Mouse (Mus musculus) kidney, adult 9 months (tissue): Measurements from ENCODE around the gene Slc35c2.

Experiments
- DNase-seq: peaks from one replicate; pipeline ENCODE4 v3.0.0; 2022

The Slc35c2 gene

DNA sequence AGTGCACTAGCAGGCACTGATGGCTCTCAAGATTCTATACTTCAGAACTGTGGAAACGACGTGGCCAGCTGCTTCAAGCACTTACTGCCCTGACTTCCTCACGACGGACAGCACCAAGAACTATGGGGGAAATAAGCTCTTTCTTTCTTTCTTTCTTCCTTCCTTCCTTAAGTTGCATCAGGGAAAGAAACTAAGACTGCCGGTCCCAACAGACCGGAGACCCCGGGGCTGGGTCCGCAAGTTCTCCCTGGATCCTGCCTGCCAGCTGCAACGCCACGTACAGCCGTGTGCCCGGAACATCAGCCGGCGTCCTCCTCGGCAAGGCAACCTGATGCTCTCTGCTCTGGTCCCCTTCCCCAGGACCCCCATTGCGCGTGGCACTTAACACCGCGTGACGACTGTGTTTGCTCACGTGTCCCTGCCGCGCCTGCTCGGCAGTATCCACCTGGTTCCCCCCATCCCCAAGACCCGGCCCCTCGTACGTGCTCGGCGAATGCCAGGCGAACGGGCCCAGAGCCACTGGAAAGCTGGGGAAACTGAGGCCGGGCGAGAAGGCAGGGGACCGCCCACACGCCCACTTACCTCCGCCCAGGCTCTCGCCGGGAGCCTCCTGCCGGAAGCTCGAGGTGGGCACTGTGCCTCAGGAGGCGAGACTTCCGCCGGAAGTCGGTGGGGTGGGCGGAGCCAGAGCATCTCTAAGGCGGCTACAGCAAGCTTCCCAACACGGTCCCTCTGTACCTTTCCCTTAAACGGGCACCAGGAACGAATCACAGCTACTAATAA lies at the start of gene Slc35c2:
Gene Slc35c2, minus strand, starts transcription at position 668 of the 783 bp plus-strand sequence.
- DNase-seq, result peak; percentile 94

DNA sequence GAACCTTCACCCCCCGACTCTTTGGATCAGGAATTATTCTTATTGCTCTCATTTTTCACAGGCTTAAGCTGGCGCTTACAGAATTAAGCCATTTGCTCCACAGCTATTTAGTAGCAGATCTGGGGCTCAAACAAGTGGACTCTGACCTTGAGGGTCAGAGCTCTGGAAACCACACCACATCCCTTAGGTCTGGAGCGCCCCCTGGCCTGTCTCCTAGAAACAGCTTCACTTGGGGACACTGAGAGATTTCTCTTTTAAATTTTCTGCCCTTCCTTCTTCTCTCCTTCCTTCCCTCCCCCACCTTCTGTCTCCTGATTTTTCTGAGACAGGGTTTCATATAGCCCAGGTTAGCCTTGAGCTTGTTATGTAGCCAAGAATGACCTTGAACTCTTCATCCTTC lies 49.5 kb upstream of the Slc35c2 start:
- peak; percentile 83 for DNase-seq

DNA sequence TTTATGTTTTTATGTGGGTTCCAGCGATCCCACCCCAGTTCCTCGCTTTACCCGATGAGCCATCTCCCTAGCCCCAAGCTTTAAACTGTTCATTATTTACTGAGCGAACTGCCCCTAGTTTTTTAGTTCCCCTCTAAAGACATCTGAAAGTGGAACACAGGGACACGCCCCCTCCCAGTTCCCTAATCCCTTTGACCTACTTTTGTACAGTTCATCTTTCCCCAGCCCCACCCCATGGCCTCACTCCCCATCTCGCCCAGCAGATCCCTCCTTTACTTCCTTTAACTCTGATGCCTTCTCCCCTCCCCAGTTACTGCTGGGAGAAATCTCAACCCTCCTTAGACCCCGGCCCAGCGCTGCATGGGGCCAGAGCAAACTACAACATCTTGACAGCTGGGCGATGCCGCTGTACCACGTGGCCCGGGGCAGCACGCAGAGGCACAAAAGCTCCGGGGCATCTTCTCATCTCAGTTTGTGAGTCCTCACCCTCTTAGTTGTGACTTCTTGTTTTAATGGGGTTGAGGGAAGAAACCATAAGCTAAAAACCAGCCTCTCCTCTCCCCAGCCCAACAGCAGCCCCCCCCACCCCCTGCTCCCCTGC lies 45.0 kb upstream of the Slc35c2 start:
- DNase-seq, result no peak

DNA sequence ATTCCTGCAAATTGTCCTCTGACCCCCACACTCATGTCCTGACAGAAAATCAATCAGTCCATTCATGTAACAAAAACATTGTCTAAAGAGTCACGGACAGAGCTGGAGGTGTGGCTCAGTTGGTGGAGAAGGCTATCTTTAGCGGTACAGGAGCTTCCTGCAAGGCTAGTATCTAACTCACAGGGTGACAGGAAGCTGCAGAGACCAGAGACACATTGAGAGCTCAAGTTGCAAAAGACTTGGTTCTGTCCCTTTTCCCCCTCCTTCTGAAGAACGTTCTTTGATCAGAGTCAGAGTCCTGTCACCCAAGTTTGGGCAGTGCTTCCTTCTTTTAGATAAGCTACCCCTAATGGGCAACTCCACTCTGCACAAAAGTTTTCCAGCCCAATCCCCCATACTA lies 42.0 kb upstream of the Slc35c2 start:
- no peak for DNase-seq

DNA sequence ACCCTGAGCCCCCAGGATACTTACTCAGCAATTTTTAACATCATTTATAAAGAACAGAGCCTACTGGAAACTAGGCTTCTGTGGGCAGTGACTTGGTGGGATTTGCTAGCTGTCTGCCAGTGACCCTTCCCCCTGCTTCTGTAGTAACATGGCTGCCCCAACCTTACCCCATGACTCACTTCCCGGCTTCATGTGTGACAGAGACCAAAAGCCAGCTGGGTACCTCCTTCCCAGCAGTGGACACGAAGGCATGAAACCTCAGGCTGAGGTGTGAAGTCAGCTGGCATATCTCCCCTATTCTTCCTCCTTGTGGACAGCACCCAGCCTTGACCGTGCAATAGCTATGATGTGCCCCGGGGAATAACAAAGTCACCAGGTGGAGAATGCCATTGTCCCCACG lies 41.1 kb upstream of the Slc35c2 start:
- DNase-seq, result no peak

DNA sequence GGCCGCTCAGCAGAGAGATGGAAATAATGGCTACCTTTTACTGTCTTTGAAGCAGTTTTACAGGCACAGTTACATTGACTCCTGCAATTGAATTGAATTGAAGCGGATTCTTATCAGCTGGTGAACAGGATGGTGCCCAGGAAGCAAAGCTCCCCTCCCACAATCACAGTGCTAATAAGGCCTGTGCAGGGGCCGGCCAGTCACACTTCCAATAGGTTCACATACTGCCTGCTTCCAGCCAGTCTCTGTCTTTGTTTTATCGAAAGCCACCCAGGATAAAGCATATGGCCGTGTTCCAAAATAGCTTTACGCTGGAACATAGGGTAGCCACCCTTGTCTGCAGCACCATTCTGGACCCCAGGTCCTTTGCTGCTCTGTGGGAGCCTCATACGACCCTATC lies 39.7 kb upstream of the Slc35c2 start:
- DNase-seq, result no peak

DNA sequence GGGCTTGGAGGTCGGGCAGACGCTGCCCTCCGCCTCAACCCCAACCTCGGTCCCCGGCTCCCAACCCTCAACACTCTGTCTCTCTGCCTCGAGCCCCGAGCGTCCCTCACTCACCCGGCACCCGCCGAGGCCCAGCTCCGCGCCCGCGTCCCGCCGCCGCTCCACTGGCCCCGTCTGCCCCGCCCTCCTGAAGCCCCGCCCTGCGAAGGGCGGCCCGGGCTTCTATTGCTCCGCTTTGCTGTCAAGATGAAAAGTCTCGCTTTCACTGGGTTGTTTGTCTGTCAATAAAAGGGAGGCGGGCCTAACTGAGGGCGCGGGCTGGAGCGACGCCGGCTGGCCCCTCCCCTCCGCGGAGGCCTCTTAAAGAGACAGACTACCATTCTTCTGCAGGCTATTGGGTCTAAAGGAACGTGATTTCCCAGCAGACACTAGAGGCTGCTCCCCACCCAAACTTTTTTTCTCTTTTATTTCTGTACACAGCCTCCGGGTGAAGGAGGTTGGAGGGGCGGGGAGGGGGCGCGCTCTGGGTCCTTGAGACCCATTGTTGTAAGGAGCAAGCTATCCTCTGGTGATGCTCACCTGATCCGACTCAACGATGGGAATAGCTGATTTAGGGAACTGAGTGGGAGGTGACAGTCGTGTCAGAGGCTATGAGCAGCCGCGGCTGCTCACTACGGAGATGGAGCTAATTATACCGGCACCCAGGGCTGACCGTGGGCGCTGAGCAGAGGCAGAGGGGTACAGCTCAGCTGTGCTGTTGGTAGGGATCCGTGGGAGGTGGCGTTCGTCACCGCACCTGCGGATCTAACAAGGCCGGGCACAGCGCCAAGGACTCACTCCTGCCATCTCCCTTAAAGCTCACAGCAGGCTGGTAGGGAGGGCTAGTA lies 38.9 kb upstream of the Slc35c2 start, which contains the start of gene Elmo2:
Gene Elmo2, minus strand, starts transcription at position 176 of the 887 bp plus-strand sequence.
- DNase-seq, result peak; percentile 99

DNA sequence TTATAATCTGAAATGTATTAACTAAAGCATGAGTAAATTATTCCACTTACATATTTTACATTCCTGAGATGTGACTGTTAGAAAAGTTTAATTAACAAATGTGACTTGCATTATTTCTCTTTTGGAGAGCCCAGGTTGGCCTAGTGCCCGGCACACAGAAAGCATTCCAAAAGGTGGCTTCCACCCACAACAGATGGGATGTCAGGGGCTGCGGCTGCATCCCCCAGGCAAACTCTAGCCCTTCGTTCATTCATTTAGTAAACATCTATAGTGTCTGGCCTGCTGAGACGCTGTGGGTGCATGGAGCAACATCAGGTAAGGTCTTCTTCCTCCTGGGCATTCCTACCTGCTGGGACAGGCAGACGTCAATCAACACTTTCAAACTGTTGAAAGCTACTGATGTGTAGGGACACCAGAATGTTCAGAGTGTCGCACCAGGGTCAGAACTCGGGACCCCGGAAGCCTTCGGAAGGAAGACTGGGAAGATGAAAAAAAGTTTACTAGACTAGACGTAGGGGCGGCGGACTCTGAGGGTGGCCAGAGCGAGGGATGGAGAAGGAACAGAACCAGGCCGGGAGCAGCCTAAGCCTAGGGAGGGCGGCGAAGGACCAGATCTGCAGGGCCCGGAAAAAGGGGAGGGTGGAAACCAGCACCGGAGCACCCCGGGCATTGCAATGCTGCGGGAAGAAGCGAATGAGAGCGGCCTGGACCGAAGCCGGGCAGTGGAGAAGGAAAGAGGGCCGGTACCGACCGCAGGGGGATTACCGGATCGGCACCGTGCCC lies 38.0 kb upstream of the Slc35c2 start:
- DNase-seq, result no peak

DNA sequence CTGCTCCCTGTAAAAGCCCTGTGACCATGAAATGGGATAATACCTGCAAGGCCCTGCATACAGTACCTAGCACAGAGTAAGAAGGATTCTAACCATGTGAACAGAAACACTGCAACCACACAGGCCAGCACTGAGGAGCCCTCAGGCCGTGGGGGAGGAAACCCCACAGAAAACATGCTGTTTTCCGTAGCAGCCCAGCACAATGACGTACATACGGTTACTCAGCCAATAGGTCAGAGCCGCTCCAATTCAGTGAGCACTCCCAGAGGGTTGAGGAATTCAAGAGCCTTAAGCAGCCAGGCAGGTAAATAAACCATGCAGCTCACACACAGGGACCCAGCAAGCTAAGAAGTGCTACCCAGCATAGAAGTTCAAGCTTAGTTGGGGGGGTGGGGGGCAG lies 36.3 kb upstream of the Slc35c2 start:
- DNase-seq, result no peak

DNA sequence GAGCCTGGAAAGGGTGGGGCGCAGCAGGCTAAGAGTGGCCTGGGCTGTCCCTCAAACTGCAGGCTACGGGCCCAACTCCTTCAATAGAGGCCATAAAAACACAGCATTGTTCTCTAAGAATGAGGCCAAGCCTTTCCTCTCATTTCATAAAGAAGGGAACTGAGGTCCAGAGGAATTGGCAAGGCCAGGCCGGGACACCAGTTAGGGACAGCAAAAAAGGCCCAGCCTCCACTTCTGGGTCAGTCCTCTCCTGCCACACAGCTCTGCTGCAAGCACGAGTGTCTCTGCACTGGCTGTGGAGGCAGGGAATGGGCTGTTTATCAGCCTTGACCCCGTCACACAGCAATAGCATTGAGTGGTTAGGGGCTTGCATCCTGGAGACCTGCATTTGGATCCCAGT lies 35.8 kb upstream of the Slc35c2 start:
- no peak for DNase-seq

DNA sequence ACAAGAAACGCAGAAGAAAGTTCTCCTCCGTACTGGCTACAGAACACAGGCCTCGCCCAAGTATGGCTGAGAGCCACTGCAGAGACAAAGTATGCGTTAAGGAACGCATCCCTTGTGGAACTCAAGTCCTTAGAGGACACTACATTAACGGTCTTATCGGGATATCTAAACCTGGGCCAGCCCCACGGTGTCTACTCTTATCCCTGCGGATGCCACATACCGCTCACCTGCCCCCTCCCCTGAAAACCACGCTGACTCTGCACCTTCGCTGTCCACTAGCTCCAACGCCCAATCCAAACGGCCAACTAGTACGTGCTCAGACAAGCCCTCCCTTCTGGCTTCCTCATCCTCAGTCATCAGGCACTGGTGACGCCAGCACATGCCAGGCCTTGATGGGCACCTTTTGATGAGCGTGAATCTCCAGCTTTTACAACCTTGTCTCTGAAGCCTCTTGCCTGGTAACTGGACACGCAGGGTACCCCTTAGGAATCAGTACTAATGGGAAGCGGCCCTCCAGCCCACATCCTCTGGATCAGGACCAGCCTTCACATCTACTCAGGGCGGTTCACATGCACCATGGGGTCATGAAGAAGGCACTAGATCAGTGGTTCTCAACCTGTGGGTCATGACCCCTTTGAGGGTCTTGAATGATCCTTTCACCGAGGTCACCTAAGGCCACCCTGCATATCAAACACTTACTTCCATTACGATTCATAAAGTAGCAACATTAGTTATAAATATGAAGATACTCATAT lies 34.5 kb upstream of the Slc35c2 start:
- DNase-seq, result no peak

DNA sequence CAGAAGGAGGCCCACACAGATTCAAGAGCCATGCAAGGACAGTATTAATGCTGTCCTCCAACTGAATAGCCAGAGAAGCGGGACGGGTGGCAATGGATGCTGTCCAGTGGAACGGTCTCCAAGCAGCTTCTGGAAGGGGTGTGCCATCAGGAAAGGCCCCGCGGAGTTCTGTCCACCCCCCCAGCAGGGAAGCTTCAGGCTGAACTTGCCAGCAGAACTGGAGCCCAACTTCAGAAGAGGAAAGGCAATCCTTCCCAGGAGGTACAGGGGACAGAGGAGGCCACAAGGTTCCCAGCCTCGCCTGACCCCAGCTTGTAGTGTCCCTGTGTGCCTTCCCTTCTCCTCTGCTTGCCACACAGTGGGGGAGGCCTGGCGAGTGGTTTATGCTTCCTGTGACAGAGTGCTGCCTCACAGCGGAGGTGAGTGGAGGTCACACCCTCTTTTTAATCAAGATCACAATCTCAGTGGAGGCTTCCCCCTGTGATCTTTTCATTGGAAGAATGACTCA lies 33.8 kb upstream of the Slc35c2 start:
- no peak for DNase-seq

DNA sequence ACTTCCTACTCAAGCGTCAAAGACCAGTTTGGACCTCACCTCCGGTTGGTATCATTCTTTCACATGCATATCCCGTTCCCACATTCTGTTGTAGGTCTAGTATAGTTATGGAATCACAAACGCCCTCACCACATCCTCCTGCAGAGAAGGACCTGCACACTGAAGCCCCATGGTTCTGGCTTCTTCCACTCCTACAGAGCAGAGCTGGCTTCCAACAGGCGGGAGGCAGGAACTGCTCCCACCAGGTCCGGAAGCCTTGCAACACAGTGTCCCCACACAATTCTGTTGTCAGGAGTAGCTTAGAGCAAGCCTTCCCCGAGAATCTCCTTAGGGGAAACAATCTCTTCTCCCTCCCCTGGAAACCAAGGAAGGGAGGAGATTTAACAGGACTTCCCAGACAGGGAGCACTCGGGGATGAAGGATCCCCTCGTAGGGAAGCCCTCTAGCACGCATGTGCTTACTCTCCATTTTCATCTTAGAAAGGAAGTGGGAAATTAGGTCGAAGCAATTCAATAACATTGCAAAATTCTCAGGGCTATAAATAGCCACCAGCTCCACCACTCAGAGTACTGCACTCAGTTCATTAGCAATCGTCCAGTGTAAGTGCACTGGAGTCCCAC lies 33.0 kb upstream of the Slc35c2 start:
- no peak for DNase-seq

DNA sequence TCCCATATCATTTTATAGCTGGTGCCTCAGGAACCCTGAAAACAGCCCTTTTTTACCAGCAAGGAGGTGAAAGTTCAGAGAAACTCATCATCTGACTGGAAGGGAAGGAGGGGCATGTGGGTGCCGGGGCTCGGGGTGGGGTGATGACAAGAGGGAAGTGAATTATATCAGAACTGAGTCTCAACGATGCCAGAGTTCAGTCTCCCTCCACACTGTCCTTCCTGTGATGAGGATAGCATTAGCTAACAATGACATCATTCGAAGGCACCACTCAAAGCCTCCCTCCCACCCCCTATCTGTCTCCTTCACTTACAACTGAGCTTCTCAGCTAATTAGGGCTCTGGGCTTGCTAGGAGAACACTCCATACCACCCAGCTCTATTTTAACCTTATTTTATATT lies 31.8 kb upstream of the Slc35c2 start:
- no peak for DNase-seq

DNA sequence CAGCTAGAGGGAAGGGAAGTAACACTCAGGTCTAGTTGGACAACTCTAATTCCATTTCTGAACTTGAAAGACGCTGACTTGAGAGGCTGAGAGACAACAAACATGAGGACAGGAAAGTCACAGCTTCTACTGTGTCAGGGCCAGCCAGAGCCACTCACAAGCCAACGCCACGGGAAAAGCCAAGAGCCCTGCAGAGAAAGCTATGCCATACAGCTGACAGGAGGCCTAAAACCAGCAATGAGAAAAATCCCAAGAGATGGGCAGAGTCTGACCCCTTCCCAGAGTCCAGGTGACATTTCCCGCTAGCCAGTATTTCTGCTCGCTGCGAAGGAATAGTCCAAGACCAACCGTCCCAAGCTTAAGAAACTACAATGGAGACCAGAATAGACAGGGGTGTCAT lies 31.3 kb upstream of the Slc35c2 start:
- no peak for DNase-seq

DNA sequence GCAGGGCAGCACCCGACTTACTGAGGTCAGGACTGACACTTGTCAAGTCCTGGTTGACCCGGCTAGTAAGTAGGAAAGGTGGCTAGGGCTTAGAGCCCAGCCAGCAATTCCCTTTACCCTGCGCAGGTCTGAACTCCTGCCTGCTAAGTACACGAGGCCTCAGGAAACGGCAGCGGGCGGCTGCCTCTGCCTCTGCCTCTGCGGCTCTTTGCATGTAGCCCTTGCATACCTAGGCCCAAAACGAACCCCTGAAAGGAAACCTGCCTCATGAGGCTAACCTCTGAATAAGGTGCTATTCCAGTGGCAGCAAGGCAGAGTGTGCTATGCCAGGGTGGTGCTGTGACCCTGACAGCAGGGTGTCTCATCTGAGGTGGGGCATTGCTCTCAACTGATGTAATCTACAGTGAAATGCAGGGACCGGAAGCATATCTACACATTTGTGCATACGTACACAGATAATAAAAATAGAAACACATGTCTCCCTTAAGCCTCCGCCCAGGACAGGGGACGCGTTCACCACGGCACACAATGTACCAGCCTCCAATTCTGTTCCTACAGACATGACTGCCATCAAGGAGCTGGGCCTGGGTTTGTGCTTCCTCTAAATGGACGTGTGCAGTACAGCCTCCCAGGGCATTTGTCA lies 30.1 kb upstream of the Slc35c2 start:
- no peak for DNase-seq

DNA sequence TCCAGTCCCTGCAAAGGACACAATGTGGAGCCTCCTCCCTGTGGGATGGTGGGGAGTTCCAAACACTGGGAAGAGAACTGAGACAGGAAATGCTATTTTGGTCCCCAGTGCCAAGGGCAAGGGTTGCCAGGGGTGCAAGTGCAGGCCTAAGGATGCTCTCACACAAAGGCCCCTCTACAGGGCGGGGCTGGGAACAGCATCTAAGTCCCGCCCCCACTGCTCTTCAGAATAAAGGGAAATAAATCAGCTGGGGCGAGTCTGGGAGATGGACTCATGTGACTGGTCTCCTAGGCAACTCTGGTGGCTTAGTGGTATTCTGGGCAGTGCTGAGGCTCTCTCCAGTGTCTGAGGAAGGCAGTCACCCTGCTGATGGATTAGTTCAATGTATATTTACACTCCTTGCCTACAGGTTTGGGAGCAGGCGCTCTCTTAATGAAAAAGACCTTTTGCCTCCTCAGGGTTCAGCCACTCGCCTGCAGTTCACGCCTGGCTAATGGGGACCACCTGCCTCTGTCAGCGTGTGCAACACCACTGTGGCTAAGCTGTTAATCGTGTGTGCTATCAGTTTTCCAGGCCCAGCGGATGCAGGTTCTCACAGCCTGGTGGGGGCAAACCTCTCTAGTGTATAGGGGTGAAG lies 29.3 kb upstream of the Slc35c2 start:
- DNase-seq, result peak; percentile 65

DNA sequence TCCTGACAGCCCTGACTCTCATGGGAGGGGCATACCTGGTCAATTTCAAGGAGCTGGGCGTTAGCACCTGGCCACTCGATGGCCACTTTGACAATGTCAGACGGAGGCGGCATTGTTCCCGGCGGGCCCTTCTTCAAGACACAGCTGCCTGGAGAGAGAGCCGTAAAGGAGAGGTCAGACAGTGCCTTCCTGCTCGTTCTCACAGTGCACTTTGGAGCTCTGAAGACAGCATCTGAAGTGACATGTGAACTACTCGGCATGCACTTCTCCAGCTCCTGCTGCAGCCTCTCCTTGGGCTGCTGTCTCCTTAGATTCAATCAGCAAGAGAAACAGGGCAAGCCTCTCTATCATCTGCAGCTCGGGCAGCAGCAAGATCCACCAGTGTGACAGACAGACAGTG lies 28.5 kb upstream of the Slc35c2 start:
- no peak for DNase-seq

DNA sequence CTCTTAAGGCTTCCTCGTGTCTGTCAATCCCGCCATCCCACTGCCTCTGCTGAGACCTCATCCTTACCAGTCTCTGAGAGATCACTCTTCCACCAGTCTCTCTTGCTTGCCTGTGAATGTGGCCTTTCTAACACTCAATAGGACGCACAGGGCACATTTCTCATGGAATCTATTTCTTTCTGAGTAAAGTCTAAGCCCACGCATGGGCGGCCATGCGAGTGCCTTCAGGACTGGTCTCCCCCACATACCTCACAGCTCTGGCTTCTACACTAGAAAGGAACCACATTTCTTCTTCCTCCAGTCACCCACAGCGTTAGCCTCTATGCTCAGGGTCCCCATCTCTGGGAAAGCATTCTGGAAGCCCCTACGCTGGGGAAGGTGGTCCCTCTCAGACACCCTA lies 26.5 kb upstream of the Slc35c2 start:
- peak; percentile 61 for DNase-seq

DNA sequence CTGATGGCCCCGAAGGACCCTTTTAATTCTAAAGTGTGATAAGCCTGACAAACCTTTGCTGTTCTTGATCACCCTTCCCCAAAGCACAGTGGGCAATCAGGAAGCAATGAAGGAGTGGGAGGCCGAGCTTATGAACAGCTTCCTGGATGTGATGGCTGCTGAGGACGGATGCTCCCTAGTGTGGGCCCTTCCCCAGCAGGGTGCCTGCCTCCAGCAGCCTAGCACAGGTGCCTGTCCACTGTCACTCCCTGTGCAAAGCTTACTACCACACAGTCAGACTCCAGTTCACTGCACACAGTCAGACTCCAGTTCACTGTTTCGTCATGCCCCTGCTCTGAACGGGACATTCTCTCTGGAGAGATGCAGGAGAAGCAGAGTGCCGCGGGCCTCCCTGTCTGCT lies 24.7 kb upstream of the Slc35c2 start:
- no peak for DNase-seq
